Mouse (Mus musculus): ENCODE results near the gene Ccnd3. TPM values are rescaled to one million over a fixed set of nuclear protein-coding genes. Genes with fewer than 3 reads are reported as not detected.

Ccnd3 gene
- polyA plus RNA-seq, 1 experiment from 2014 or later: 99.7 TPM

DNA sequence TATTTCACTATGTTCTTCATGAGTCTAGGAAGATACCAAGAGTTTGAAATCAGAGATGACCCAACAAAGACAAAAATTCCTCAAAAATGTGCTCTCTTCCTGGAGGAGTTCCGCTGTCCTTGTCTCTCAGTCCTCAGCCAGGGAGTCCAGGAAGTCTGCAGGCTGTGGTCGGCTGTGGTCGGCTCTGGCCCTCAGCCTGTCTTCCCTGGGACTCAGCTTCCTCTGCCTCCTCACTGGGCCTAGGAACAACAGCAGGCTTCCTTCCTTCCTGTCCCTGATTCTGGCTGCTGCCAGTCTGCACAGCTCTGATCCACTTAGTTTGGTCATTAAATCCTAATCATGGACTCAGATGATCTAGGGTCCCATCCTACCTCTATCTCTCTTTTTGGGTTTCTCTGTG, 62.4 kb downstream of the Ccnd3 start:
- DNase-seq (ENCODE audit: low read depth, low spot score) (no peak), ATAC-seq (no peak)
- TF ChIP-seq CTCF (IDR thresholded peaks at IDR 0.05): no peak
- no peaks in the 10 kb centered on the region for H3K27me3 ChIP-seq
- in situ Hi-C loops (cut with MboI; ENCODE audit: low pct_unique_long_range_greater_than_20kb): no loop called here
- CTCF ChIA-PET: no interaction called here
- POLR2A ChIA-PET: no interaction called here

- ChIA-PET POLR2A (no interaction called here), CTCF (no interaction called here)
- TF ChIP-seq CTCF (IDR thresholded peaks at IDR 0.05): no peak
- DNase-seq (ENCODE audit: low read depth, low spot score) (no peak), ATAC-seq (no peak)
- H3K27me3 ChIP-seq: no peaks in the 10 kb centered on the region
- in situ Hi-C loops (cut with MboI; ENCODE audit: low pct_unique_long_range_greater_than_20kb): no loop called here
These were observed 63.5 kb downstream of the Ccnd3 start for GRCm38 (mm10) chr17:47568389-47568788.

- no peak for TF ChIP-seq CTCF (IDR thresholded peaks at IDR 0.05)
- ChIA-PET CTCF (no interaction called here), POLR2A (no interaction called here)
- DNase-seq (ENCODE audit: low read depth, low spot score): no peak
- no peaks in the 10 kb centered on the region for H3K27me3 ChIP-seq
- ATAC-seq: no peak
- in situ Hi-C loops (cut with MboI; ENCODE audit: low pct_unique_long_range_greater_than_20kb): no loop called here
These were observed 64.2 kb downstream of the Ccnd3 start for GRCm38 (mm10) chr17:47568951-47569527.

DNA sequence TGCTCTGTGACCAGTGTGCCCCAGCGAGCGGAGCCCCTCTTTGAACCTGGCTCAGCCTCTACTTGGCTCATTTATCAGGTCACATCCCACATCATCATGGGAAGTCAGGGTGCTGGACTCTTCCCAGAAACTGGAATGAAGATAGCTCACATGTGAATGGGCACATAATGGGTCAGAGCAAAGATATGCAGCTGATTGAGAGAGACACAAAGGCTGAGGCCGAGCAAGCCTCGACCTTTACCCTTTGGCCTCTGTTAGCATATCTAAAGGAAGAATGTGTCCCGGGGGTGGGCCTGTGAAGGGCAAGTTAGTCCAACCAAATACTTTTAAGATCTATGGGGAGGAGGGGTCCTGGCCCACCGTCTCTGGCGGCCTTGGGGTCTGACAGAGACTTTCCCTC, 66.8 kb downstream of the Ccnd3 start:
- in situ Hi-C loops (cut with MboI; ENCODE audit: low pct_unique_long_range_greater_than_20kb): no loop called here
- POLR2A ChIA-PET: no interaction called here
- CTCF ChIA-PET: interaction anchor here (1.3 kb wide), 1 partner anchor 24 kb away, joined by 3 read pairs; no protein-coding TSS in a partner anchor
- DNase-seq (ENCODE audit: low read depth, low spot score) (no peak), ATAC-seq (no peak)
- no peak for TF ChIP-seq CTCF (IDR thresholded peaks at IDR 0.05)
- H3K27me3 ChIP-seq: no peaks in the 10 kb centered on the region

GRCm38 (mm10) chr17:47572436-47572835, 67.6 kb downstream of the Ccnd3 start:
- no peaks in the 10 kb centered on the region for H3K27me3 ChIP-seq
- CTCF ChIA-PET: interaction anchor here (1.3 kb wide), 1 partner anchor 25 kb away, joined by 3 read pairs; no protein-coding TSS in a partner anchor
- POLR2A ChIA-PET: no interaction called here
- ATAC-seq: no peak
- TF ChIP-seq CTCF (IDR thresholded peaks at IDR 0.05): no peak
- in situ Hi-C loops (cut with MboI; ENCODE audit: low pct_unique_long_range_greater_than_20kb): no loop called here
- no peak for DNase-seq (ENCODE audit: low read depth, low spot score)

DNA sequence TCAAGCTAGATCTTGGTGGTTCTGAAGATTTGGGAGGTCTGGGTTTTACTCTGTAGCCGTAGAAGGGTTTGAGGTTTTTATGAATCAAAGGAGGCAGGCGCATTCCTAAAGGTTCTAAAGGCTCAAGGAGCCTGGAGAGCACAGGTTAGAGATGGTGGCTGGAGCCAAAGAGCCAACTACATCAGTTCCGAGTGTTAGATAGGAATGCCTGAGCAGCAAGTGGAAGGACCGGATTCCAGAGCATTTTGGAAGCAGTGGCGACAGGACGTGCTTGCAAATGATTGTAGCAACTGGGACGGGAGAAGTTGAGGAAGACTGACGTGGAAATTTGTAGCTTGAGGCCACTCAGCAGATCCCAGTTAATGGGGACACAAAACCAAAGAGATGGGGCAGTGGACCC, 69.2 kb downstream of the Ccnd3 start:
- POLR2A ChIA-PET: interaction anchor here (1.1 kb wide), 1 partner anchor 46 kb away, joined by 3 read pairs; no protein-coding TSS in a partner anchor
- DNase-seq (ENCODE audit: low read depth, low spot score) (no peak), ATAC-seq (no peak)

GRCm38 (mm10) chr17:47574830-47575229, 70.0 kb downstream of the Ccnd3 start:
- ATAC-seq (no peak), DNase-seq (ENCODE audit: low read depth, low spot score) (no peak)
- ChIA-PET CTCF (no interaction called here), POLR2A (no interaction called here)
- in situ Hi-C loops (cut with MboI; ENCODE audit: low pct_unique_long_range_greater_than_20kb): no loop called here
- H3K27me3 ChIP-seq: no peaks in the 10 kb centered on the region
- no peak for TF ChIP-seq CTCF (IDR thresholded peaks at IDR 0.05)

More for the DNA sequence above, 69.2 kb downstream of the Ccnd3 start:
- H3K27me3 ChIP-seq: no peaks in the 10 kb centered on the region
- CTCF ChIA-PET: no interaction called here
- TF ChIP-seq CTCF (IDR thresholded peaks at IDR 0.05): no peak
- in situ Hi-C loops (cut with MboI; ENCODE audit: low pct_unique_long_range_greater_than_20kb): no loop called here

DNA sequence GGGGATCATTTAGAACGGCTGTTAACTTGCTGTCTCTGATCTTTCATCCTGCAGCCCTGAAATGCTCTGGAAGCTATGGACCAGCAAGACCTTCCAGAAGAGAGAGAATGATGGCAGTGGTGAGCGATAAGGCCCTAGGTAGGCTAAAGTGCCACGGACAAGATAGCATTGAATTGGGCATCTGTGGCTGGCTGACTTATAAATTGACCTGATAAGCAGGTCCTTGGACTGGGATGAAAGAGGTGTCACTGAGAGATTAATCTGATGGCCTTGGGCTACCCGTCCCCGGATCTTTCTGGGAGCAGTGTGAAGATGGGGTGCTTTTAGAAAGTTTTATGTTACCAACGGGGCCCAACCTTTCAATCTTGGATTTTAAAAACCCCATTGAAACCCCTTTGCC, 73.8 kb downstream of the Ccnd3 start:
- ATAC-seq (no peak), DNase-seq (ENCODE audit: low read depth, low spot score) (no peak)
- no peaks in the 10 kb centered on the region for H3K27me3 ChIP-seq
- ChIA-PET POLR2A (no interaction called here), CTCF (no interaction called here)
- TF ChIP-seq CTCF (IDR thresholded peaks at IDR 0.05): no peak
- in situ Hi-C loops (cut with MboI; ENCODE audit: low pct_unique_long_range_greater_than_20kb): no loop called here

DNA sequence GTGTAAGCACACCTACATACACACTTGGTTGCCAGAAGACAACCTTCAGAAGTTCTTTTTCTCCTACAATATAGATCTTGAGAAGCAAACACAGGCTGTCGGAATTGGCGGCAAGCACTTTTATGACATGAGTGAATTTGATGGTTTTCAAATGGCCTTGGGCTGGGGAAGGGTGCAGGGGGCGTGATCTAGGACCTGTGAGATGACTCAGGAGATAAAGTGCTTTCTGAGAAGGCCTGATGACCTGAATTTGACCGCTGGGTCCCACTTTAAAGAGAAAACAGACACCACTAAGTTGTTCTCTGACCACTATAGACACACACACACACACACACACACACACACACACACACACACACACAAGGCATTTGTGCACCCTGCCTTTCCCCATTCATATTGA, 76.1 kb downstream of the Ccnd3 start:
- ChIA-PET POLR2A (no interaction called here), CTCF (no interaction called here)
- H3K27me3 ChIP-seq: no peaks in the 10 kb centered on the region
- ATAC-seq: no peak
- DNase-seq (ENCODE audit: low read depth, low spot score): no peak
- in situ Hi-C loops (cut with MboI; ENCODE audit: low pct_unique_long_range_greater_than_20kb): no loop called here
- no peak for TF ChIP-seq CTCF (IDR thresholded peaks at IDR 0.05)

GRCm38 (mm10) chr17:47588517-47588916, 83.7 kb downstream of the Ccnd3 start:
- no peaks in the 10 kb centered on the region for H3K27me3 ChIP-seq
- DNase-seq (ENCODE audit: low read depth, low spot score) (no peak), ATAC-seq (no peak)
- TF ChIP-seq CTCF (IDR thresholded peaks at IDR 0.05): no peak
- CTCF ChIA-PET: no interaction called here
- POLR2A ChIA-PET: no interaction called here
- in situ Hi-C loops (cut with MboI; ENCODE audit: low pct_unique_long_range_greater_than_20kb): no loop called here

DNA sequence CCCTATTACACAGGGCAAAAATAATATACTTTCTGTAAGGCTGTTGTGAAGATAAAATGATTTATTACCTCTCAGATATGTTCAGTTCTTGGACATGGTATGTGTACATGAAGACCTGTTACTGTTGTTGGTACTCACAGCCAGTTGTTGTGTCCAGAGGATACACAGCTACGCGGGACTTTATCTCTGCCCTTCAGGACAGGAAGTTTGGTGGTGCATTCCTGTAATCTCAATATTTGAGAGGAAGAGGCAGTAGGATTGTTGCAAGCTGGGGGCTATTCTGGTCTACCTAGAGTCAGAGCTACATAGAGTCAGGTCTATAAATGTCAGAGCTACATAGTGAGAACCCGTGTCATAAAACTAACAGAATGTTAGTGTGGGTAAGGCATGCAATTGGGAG, 86.2 kb downstream of the Ccnd3 start:
- in situ Hi-C loops (cut with MboI; ENCODE audit: low pct_unique_long_range_greater_than_20kb): no loop called here
- CTCF ChIA-PET: interaction anchor here (2.4 kb wide), 1 partner anchor 80 kb away, joined by 8 read pairs; no protein-coding TSS in a partner anchor

More for the DNA sequence above, 86.2 kb downstream of the Ccnd3 start:
- no peak for TF ChIP-seq CTCF (IDR thresholded peaks at IDR 0.05)
- POLR2A ChIA-PET: no interaction called here
- no peaks in the 10 kb centered on the region for H3K27me3 ChIP-seq
- ATAC-seq: no peak
- no peak for DNase-seq (ENCODE audit: low read depth, low spot score)

Measured in Patski (cell line).